Mouse (Mus musculus) kidney, embryonic 15.5 days (tissue): ENCODE results near the gene Abcb4. TPM values are rescaled to one million over a fixed set of nuclear protein-coding genes. Genes with fewer than 3 reads are reported as not detected.
"Not testable (repeated sequence)": the region's sequence is repeated elsewhere in the genome, so short reads cannot be mapped to it uniquely, and the experiment has no call there.

Source experiments
- ATAC-seq: fragments of 200-750 bp; cut with Nextera tagmentation; replicated peaks from 2 replicates; pipeline ENCODE4 v1.8.0; 2017; ENCODE audit warnings: moderate TSS enrichment; ENCODE audit not compliant: low FRiP score
- H3K27ac ChIP-seq: fragments of 300-500 bp; sonication (generic); 2 replicates; pipeline ENCODE4 v1.5.1; 2015; ENCODE audit warnings: mild to moderate bottlenecking, inconsistent platforms
- H3K27me3 ChIP-seq: fragments of 300-500 bp; sonication (generic); 2 replicates; pipeline ENCODE4 v1.6.1; 2015; ENCODE audit warnings: inconsistent platforms
- H3K36me3 ChIP-seq: fragments of 300-500 bp; sonication (generic); 2 replicates; pipeline ENCODE4 v1.6.1; 2015; ENCODE audit warnings: inconsistent platforms
- H3K4me1 ChIP-seq: fragments of 300-500 bp; sonication (generic); 2 replicates; pipeline ENCODE4 v1.6.1; 2015; ENCODE audit warnings: inconsistent platforms
- H3K4me2 ChIP-seq: fragments of 300-500 bp; sonication (generic); 2 replicates; pipeline ENCODE4 v1.6.1; 2015; ENCODE audit warnings: moderate library complexity, mild to moderate bottlenecking, inconsistent platforms
- H3K4me3 ChIP-seq: fragments of 300-500 bp; sonication (generic); replicated peaks from 2 replicates; pipeline ENCODE4 v1.5.1; 2015; ENCODE audit warnings: mild to moderate bottlenecking, inconsistent platforms
- H3K9ac ChIP-seq: fragments of 300-500 bp; sonication (generic); 2 replicates; pipeline ENCODE4 v1.6.1; 2015; ENCODE audit warnings: mild to moderate bottlenecking, inconsistent platforms
- H3K9me3 ChIP-seq: fragments of 300-500 bp; sonication (generic); replicated peaks from 2 replicates; pipeline ENCODE4 v1.6.1; 2016; ENCODE audit warnings: inconsistent platforms
- WGBS: fragments of 180-500 bp; shearing (Covaris S2); methylation state at CpG from one replicate; pipeline ENCODE4 v1.1.7; 2015; ENCODE audit warnings: mixed read lengths; 5-methylcytosine and 5-hydroxymethylcytosine counted together
- polyA plus RNA-seq: library from polyadenylated mRNA; unstranded; fragments of >200 nt; fragmentation: Nextera tagmentation; extraction: Ambion mirVana; gene quantifications from 2 replicates; pipeline ENCODE4 v1.2.1, GENCODE M21; 2015

The Abcb4 gene
- polyA plus RNA-seq, 1 experiment from 2014 or later = 0.86 TPM

GRCm38 (mm10) chr5:8928440-8928839 is 34.9 kb downstream of the Abcb4 start:
- Histone ChIP-seq H3K9me3 (peaks cover 5% of the 10 kb centered on the region; the same call in 1 of the 2 replicates), H3K9ac (no peak overlapping the region), H3K4me3 (no peak overlapping the region), H3K36me3 (no peaks in the 10 kb centered on the region), H3K4me2 (no peak overlapping the region), H3K27ac (no peak overlapping the region), H3K27me3 (no peaks in the 10 kb centered on the region), H3K4me1 (no peaks in the 10 kb centered on the region)
- ATAC-seq = no peak
- WGBS = 63% methylated on average over 9 of the region's 9 CpGs

DNA sequence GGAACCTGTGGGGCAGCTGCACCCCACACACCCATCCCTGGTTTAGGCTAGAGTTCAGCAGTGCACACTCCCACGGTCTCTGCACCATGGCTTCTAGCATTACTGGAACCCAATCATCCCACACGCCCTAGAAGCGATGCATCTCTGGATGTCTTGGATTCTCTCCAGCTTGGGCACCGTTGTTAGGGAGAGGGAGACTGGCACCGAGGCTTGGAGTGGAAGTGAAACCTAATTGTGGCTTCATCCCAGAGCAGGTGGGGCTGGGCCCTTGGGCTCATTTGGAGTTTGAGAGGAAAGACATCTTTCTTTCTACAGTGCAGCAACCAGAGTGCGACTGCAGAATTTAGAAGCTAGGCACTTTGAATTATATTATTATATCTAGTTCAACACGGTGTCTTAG is 44.4 kb downstream of the Abcb4 start:
- Histone ChIP-seq H3K27me3 (no peaks in the 10 kb centered on the region), H3K9me3 (no peaks in the 10 kb centered on the region), H3K4me2 (no peak overlapping the region), H3K9ac (no peak overlapping the region), H3K4me3 (no peak overlapping the region), H3K27ac (no peak overlapping the region), H3K4me1 (no peaks in the 10 kb centered on the region), H3K36me3 (no peaks in the 10 kb centered on the region)
- WGBS = 74% methylated on average over 7 of the region's 7 CpGs
- peak; percentile 18; the same call in 1 of the 2 replicates for ATAC-seq

GRCm38 (mm10) chr5:8941266-8941665 is 47.7 kb downstream of the Abcb4 start:
- ATAC-seq, H3K9me3 ChIP-seq: not testable (repeated sequence)

GRCm38 (mm10) chr5:8943836-8944235 is 50.3 kb downstream of the Abcb4 start:
- no peak for ATAC-seq
- 71% methylated on average over 3 of the region's 3 CpGs for WGBS

More at GRCm38 (mm10) chr5:8941266-8941665, 47.7 kb downstream of the Abcb4 start:
- not testable (repeated sequence) for H3K27ac ChIP-seq, H3K4me1 ChIP-seq, H3K27me3 ChIP-seq, H3K4me3 ChIP-seq, H3K9ac ChIP-seq, H3K4me2 ChIP-seq, H3K36me3 ChIP-seq
- WGBS = 100% methylated on average over 1 of the region's 1 CpGs

DNA sequence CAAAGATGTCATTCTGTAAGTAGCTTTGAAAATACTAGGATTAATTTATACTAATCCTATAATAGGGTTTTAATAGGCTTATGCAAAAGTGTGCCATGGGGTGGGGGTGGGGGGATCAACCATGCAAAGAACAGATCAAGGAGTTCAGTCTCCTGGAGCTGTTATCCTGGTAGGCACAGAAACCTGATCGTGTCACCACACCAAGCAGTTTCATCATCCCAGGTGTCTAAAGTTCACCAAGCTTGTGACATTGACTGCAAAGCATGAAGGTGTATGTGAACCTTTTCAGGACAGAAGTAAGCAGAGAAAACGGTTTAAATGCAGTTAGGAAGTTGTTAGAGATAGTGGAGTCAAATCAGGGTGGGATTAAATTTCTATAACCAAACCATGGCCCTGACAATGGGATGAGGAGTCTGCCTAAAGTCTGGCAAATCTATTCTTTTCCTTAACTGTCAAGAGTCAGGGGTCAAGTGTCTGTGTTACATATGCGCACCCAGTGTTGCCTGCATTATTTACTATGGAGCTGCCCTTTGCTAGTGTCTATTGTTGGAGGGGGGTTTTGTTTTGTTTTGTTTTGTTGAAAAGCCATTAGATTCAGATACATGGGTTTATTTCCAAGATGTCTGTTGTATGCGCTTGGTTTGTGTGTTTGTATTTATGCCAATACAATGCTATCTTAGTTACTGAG is 54.0 kb downstream of the Abcb4 start:
- no peak overlapping the region for H3K9ac ChIP-seq
- WGBS = 61% methylated on average over 4 of the region's 4 CpGs
- no peak for ATAC-seq

More at GRCm38 (mm10) chr5:8943836-8944235, 50.3 kb downstream of the Abcb4 start:
- H3K9ac ChIP-seq = no peak overlapping the region
- no peaks in the 10 kb centered on the region for H3K36me3 ChIP-seq
- no peak overlapping the region for H3K27ac ChIP-seq
- no peaks in the 10 kb centered on the region for H3K9me3 ChIP-seq
- H3K4me1 ChIP-seq = no peaks in the 10 kb centered on the region
- H3K4me2 ChIP-seq = no peak overlapping the region
- H3K4me3 ChIP-seq = no peak overlapping the region
- H3K27me3 ChIP-seq = no peaks in the 10 kb centered on the region

GRCm38 (mm10) chr5:8953660-8954059 is 60.1 kb downstream of the Abcb4 start:
- ATAC-seq = no peak
- H3K4me2 ChIP-seq = no peak overlapping the region
- 83% methylated on average over 2 of the region's 2 CpGs for WGBS

More for the DNA sequence above, 54.0 kb downstream of the Abcb4 start:
- H3K36me3 ChIP-seq = no peaks in the 10 kb centered on the region
- H3K27ac ChIP-seq = no peak overlapping the region
- no peak overlapping the region for H3K4me3 ChIP-seq
- H3K4me2 ChIP-seq = no peak overlapping the region
- no peaks in the 10 kb centered on the region for H3K27me3 ChIP-seq
- H3K4me1 ChIP-seq = no peaks in the 10 kb centered on the region
- H3K9me3 ChIP-seq = no peaks in the 10 kb centered on the region

DNA sequence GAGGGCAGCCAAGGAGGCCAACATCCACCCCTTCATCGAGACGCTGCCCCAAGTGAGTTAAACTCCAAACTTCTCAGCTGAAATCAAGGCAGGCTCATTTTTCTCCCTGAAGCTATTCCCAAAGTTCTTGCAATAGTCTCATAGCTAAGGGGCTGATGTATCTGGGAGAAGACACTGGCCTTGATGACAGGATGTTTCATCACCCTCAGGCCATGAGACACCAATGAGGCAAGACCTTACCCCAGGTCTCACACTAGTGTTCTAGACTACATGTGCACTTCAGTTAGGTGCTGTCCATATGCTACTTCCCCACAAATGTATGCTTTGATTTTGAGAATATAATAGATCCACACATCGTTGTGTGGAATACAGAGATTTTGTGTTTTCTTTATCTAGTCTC is 62.0 kb downstream of the Abcb4 start:
- WGBS = 93% methylated on average over 3 of the region's 3 CpGs
- no peak overlapping the region for H3K4me3 ChIP-seq
- no peaks in the 10 kb centered on the region for H3K27me3 ChIP-seq
- no peak overlapping the region for H3K9ac ChIP-seq
- H3K4me1 ChIP-seq = no peaks in the 10 kb centered on the region
- H3K36me3 ChIP-seq = no peaks in the 10 kb centered on the region
- no peak for ATAC-seq
- no peak overlapping the region for H3K27ac ChIP-seq
- no peaks in the 10 kb centered on the region for H3K9me3 ChIP-seq
- H3K4me2 ChIP-seq = no peak overlapping the region

More at GRCm38 (mm10) chr5:8953660-8954059, 60.1 kb downstream of the Abcb4 start:
- H3K36me3 ChIP-seq = no peaks in the 10 kb centered on the region
- no peaks in the 10 kb centered on the region for H3K4me1 ChIP-seq
- no peak overlapping the region for H3K9ac ChIP-seq
- H3K4me3 ChIP-seq = no peak overlapping the region
- H3K27me3 ChIP-seq = no peaks in the 10 kb centered on the region
- no peak overlapping the region for H3K27ac ChIP-seq
- no peaks in the 10 kb centered on the region for H3K9me3 ChIP-seq

DNA sequence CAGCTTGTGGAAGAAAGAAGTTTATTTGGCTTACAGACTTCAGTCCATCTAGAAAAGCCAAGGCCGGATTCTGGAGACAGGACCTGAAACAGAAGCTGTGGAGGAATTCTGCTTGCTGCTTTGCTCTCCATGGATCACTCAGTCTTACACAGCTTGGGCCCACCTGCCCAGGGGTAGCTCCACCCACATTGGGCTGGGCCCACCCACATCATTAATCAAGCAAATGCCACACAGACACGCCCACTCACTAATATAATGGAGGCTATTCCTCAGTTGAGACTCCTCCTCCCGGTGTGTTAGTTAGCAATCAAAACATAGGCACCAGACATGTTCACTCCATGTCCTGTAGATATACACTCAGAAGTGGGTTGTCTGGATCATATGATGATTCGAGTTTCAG is 67.0 kb downstream of the Abcb4 start:
- H3K36me3 ChIP-seq = peaks cover 21% of the 10 kb centered on the region
- H3K27me3 ChIP-seq = no peaks in the 10 kb centered on the region
- ATAC-seq = peak; percentile 60; the same call in 1 of the 2 replicates
- H3K9ac ChIP-seq = no peak overlapping the region
- H3K27ac ChIP-seq = no peak overlapping the region
- no peaks in the 10 kb centered on the region for H3K4me1 ChIP-seq
- H3K9me3 ChIP-seq = no peaks in the 10 kb centered on the region
- H3K4me2 ChIP-seq = no peak overlapping the region
- no peak overlapping the region for H3K4me3 ChIP-seq
- WGBS = 88% methylated on average over 4 of the region's 4 CpGs

GRCm38 (mm10) chr5:8964487-8964886 is 71.0 kb downstream of the Abcb4 start:
- Histone ChIP-seq H3K4me1 (no peaks in the 10 kb centered on the region), H3K36me3 (peaks cover 55% of the 10 kb centered on the region), H3K4me2 (no peak overlapping the region), H3K9me3 (no peaks in the 10 kb centered on the region), H3K4me3 (no peak overlapping the region), H3K9ac (no peak overlapping the region), H3K27me3 (no peaks in the 10 kb centered on the region), H3K27ac (no peak overlapping the region)
- 96% methylated on average over 5 of the region's 5 CpGs for WGBS
- no peak for ATAC-seq

GRCm38 (mm10) chr5:8970694-8971093 is 77.2 kb downstream of the Abcb4 start:
- no peaks in the 10 kb centered on the region for H3K4me1 ChIP-seq

DNA sequence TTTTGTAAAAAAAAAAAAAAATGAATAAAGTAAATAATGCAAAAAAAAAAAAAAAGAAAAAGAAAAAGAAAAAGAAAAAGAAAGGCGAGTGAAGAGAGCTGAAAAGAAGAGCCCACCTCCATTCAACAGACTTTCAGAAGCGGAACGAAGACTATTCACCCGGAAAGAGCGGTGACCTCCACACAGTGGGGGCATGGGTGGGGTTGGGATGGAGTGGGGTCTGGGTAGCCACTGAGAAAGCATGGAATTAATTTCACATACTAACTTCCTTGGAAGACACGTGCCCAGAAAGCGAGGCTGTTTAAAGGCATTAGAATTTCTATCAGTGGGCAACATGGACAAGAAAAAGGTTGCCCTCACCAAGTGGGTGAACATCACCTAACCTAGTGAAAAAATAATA is 78.8 kb downstream of the Abcb4 start:
- no peaks in the 10 kb centered on the region for H3K9me3 ChIP-seq
- H3K4me3 ChIP-seq = no peak overlapping the region
- H3K36me3 ChIP-seq = peaks cover 63% of the 10 kb centered on the region
- H3K9ac ChIP-seq = no peak overlapping the region
- no peaks in the 10 kb centered on the region for H3K27me3 ChIP-seq
- no peak for ATAC-seq
- no peaks in the 10 kb centered on the region for H3K4me1 ChIP-seq
- WGBS = 88% methylated on average over 7 of the region's 7 CpGs
- no peak overlapping the region for H3K27ac ChIP-seq
- no peak overlapping the region for H3K4me2 ChIP-seq

More at GRCm38 (mm10) chr5:8970694-8971093, 77.2 kb downstream of the Abcb4 start:
- Histone ChIP-seq H3K9me3 (no peaks in the 10 kb centered on the region), H3K27ac (no peak overlapping the region), H3K27me3 (no peaks in the 10 kb centered on the region), H3K4me2 (no peak overlapping the region), H3K36me3 (peaks cover 77% of the 10 kb centered on the region), H3K4me3 (no peak overlapping the region), H3K9ac (no peak overlapping the region)
- WGBS = 92% methylated on average over 2 of the region's 2 CpGs
- no peak for ATAC-seq

- H3K36me3 ChIP-seq = peaks cover 51% of the 10 kb centered on the region
- ATAC-seq = no peak
- H3K4me3 ChIP-seq = no peak overlapping the region
- no peak overlapping the region for H3K27ac ChIP-seq
- no peak overlapping the region for H3K4me2 ChIP-seq
- H3K9me3 ChIP-seq = no peaks in the 10 kb centered on the region
- H3K9ac ChIP-seq = no peak overlapping the region
- H3K4me1 ChIP-seq = no peaks in the 10 kb centered on the region
- no peaks in the 10 kb centered on the region for H3K27me3 ChIP-seq
These were observed 81.2 kb downstream of the Abcb4 start for GRCm38 (mm10) chr5:8974721-8975120.

- ATAC-seq = no peak
- Histone ChIP-seq H3K9ac (no peak overlapping the region), H3K4me2 (no peak overlapping the region), H3K36me3 (peaks cover 69% of the 10 kb centered on the region), H3K27me3 (no peaks in the 10 kb centered on the region), H3K4me3 (no peak overlapping the region), H3K4me1 (no peaks in the 10 kb centered on the region), H3K9me3 (no peaks in the 10 kb centered on the region), H3K27ac (no peak overlapping the region)
- WGBS = 90% methylated on average over 3 of the region's 3 CpGs
These were observed 92.0 kb downstream of the Abcb4 start for GRCm38 (mm10) chr5:8985470-8985869.
